Mouse (Mus musculus): Measurements from ENCODE around the gene Mesd.

Mesd gene

DNA sequence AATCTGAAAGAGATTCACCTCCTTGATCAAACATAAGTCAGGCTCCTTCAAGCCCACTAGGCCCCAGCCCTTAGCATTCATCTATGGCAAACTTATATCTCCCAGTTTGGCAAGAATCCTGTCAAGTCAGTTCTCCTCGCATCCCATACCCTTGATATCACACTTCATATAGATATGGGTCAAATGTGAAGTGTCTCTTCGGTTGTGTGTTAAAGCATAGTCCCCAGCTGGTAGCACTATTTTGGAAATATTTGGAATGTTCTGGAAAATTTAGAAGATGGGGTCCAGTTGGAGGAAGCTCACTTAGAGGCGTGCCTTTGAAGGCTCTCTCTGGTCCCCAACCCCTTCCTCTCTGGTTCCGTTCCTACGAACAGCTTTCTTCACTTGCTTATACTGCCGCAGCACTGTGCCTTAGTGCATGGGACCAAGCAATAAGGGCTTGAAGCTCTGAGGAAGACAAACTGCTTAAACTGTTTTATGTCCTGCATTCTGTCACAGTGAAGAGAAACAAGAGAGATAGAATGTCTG lies 29.2 kb downstream of the Mesd start:
- no peak for DNase-seq (ENCODE audit: low read depth)

DNA sequence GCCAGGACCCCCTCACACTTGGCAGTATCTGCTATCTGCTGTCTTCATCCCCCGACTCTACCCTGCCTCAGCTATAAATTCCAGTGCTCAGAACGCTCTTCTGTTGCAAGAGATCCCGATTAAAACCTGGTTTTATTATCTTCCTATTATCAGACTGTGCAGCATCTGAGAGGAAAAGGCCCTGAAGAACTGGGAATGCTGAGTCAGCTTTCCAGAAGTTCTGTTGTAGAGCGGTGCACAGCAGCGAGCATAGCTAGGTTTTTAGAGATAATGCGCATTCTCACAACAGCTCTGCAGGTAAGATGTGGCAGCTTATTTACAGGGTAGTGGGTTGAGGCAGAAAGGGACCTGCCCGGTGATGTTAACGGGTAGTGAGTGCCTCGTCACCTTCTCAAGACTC lies 29.7 kb downstream of the Mesd start:
- DNase-seq (ENCODE audit: low read depth): no peak

DNA sequence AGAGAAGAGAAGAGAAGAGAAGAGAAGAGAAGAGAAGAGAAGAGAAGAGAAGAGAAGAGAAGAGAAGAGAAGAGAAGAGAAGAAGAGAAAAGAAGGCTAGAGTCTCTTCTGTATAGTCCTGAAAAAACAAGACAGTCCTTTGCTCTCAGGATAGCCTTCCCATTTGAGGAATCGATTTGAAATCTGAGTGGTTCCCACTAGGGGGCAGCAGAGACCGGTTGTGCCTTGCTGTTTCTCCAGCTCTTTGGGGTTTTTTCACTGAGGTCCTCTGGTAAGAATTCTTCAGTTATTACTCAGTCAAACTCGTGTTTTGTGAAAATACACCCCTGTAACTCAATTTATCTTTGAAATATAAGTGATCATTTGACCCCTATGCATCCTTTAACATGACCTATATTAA lies 30.3 kb downstream of the Mesd start:
- DNase-seq (ENCODE audit: low read depth): peak; percentile 80

DNA sequence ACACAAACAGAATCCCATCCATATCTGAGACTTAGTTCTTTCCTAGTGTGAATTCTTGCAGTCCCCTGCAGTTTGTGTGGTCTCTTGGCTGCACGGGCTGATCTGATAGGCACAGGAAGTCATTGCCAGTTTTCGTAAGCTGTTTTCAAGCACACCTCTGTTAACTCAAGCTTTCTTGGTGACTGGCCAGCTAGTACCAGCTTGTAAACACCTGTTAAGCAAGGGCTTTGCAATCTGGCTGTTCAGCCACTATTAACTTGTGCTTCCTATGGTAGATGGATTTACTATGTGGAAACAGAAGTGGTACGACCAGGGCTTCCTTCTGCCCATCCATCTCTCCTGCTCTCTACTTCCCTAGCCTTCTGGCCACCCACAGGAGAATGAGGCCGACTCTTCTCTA lies 36.0 kb downstream of the Mesd start:
- no peak for DNase-seq (ENCODE audit: low read depth)

DNA sequence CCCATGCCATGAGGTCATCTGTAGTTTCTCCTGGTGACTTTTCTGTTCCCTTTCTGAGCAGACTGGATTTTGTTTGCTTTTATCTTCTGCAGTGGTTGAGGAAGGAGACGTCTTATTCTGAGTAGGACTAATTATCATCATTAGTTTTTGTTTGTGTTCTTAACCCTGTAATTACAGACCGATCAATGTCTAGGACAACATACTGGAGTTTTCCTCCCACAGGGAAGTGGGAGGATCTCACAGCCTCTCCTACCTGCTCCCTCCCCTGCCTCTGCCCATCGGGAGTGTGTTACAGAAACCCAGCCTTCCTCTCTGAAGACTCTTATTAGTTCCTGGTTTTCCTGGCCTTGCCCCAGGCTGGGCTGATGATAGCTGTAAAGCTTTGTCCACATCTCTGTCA lies 37.4 kb downstream of the Mesd start:
- DNase-seq (ENCODE audit: low read depth): no peak

DNA sequence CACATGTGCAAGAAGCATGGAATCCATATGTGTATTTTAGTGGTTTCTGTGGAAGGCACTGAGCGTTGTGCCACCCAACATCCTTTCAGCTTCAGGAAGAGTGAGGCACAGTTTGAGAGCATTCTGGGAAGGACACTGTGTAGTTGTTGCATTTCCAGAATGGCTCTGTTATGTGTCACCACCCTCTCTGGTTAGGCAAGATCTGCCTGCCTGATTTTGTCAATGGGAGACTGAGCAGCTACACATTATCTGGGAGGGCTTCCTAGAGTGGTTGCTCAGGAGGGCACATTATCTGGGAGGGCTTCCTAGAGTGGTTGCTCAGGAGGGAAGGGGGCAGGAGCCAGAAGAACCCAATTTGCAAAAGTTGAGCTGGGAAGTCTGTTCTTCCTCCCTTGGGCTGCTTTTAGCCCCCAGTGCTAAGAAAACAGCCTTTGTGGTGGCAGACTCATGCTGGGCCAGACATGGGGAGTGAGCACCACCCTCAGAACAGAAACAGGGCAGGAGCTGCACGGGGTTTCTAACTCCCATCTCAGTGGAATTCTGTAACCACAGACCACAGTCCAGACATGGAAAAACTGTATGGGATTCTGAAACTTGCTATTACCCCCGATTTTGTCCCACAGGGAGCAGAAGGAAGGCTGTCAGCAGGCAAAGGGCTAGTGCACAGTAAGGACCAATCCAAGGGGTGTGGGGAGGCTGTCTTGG lies 54.9 kb downstream of the Mesd start:
- no peak for DNase-seq (ENCODE audit: low read depth)

DNA sequence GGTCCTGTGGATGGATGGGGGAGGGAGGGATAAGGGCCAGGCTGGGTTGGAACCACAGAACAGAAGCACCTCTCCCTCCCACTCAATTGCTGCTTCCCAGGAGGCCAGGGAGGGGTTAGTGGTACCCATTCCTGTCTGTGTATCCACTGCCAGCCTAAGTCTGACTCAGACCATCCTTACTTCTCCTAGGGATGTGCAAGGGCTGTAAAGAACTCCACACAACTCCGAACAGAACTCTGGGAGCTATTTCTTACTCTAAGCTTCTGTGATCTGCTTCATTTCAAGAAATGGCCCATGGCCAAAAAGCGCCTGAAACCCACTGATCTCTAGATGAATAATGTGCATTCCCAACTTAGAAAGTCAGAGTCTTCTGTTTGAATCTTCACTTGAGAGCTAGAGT lies 55.9 kb downstream of the Mesd start:
- no peak for DNase-seq (ENCODE audit: low read depth)

DNA sequence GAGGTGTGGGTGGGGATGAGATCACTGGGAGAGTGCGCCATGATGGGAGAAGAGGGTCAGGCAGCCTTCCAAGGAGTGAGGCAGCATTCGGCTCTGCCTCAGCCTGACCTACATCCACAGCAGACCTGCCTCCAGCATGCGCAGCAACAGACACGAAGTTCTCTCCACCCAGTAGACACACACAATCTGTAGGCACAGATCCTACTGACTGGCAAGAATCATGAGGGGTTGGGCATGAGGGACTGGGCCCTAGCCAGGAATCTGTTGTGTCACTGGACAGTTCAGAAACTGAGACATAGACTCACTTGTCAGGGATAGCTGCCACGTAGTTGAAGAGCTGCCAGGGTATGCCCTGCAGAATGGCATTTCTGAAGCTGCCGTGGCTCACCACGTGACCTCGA lies 57.4 kb downstream of the Mesd start:
- DNase-seq (ENCODE audit: low read depth): no peak

DNA sequence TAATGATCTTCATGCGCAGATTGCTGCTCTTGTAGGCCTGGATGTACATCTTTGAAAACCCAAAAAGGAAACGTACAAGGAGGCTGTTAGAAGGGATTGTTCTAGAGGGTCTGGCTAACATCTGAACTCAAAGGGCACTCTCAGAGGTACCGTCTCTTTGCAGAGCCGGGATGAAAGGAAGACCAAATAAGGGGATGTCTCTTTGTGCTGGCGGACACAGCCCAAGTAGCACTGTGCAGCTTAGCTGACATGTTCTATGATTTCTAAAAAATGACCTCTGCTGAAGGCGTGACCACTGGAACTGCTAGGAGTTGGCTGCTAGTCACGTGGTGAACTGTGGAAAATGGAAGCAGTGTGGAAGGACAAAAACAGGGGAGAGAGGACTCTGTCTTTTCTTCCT lies 64.5 kb downstream of the Mesd start:
- DNase-seq (ENCODE audit: low read depth): no peak

DNA sequence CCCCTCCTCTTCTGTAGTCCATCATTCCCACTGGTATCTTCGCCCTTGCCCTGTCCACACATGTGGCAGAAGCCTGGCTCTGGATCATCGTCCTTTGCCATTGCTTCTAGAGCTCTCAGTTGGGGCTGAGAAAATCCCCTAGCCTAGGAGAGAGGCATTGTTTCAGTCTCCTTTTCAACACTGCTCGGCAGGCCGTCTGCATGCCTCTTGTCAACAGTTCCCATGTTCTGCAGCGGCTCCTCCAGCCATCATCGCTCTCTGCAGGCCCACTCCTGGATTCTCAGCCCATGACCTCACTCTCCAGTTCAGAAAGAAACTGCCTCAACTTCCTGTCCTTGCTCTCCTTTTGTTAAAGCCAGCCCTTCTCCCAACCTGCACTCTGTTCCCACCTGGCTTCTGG lies 65.4 kb downstream of the Mesd start:
- no peak for DNase-seq (ENCODE audit: low read depth)
